Mouse (Mus musculus) megakaryocyte-erythroid progenitor cell, adult 5-6 weeks (primary cell): ENCODE data around the gene Nup188. TPM values are rescaled to one million over a fixed set of nuclear protein-coding genes. Genes with fewer than 3 reads are reported as not detected.

Experiments used
- ATAC-seq: replicated peaks from 2 replicates; pipeline ENCODE4 v1.8.0; 2016; ENCODE audit warnings: mild to moderate bottlenecking, inconsistent platforms; ENCODE audit not compliant: severe bottlenecking, poor library complexity, low FRiP score, low TSS enrichment
- total RNA-seq, 2 experiments: library from RNA; stranded (forward) in 1 of 2; stranded (reverse) in 1 of 2; fragments of 200-1000, 215-1000 nt in 1 of 2; fragments of >200 nt in 1 of 2; fragmentation: Nextera tagmentation in 1 of 2; gene quantifications; 2 replicates each; pipeline ENCODE4 v1.2.3; 2014 to 2017

Gene Nup188
- total RNA-seq, 2 experiments from 2014 or later: 25.8 to 59.3 TPM

DNA sequence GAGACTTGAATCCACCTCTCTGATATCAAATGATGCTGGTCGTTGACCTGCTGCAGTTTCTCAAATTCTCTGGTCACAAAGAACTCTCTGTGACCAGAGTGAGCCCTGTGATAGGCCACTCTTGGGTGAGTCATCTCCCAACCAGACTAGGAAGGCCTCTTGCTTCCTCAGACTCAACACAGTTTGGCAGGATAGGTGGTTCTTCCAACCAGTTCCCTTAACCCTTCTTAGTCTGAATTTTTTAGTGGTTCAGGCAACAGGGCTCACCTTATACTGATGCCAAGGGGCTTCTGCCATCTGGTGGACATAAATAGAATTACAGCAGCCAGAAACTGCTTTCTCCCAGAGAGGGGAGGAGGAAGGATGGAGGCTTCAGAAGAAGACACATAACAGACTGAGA, 16.1 kb upstream of the Nup188 start:
- peak; percentile 64 for ATAC-seq

DNA sequence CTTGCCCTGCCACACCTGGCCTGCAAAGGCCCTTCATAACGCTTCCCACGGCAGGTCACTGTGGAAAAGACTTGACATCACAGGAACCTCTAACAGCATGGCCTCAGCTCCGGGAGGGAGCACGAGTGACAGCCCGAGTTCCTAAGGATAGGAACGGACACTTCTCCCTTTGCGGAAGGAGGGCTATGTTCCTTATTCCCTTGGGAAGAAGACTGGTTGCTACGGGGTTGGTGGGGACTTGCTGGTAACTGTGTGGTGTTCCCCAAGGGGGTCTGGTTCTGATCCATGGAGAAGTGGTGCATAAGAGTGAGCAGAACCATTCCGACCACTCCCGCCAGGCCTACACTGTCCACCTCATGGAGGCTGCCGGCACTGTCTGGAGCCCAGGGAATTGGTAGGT, 5.5 kb upstream of the Nup188 start, which contains the start of gene Gm28038:
Gm28038 (plus strand) TSS at position 301 of the 400 bp plus-strand sequence.
- no peak for ATAC-seq

DNA sequence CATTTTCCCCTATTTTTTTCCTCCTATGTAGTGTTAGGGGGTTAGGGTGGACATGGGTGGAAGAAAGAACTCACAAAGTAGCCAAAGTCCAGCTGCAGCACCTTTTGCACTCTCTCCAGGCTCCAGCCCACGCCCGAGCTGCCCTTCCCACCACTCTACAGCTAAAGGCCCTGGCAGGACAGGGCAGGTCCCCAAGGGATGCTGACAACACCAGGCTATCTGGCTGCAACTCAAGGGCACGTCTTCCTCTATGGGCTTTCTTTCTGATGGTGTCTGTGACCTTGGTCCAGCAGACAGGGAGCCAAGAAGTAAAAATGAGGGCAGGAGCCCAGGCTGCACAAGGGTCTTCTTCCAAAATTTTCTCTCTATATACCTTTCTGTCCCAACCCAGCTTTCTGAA, 4.5 kb upstream of the Nup188 start:
- no peak for ATAC-seq

DNA sequence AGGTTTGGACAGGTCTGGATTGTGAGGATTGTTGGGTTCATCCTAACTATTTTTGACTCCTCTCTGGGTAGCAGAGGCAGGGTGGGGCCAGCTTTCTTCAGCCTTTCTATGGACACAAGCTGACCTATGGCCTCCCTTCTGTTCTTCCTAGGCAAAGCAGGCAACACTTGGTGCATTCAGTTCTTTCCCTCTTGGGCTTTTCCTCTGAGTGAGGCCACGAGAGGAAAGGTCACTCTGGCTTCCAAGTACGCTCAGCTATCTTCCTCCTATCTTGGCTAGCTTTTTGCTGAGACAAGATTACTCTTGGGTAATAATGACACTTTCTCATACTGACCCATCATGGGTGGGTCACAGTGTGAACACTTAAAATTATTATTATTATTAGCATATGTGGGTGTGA, 3.0 kb upstream of the Nup188 start:
- no peak for ATAC-seq

DNA sequence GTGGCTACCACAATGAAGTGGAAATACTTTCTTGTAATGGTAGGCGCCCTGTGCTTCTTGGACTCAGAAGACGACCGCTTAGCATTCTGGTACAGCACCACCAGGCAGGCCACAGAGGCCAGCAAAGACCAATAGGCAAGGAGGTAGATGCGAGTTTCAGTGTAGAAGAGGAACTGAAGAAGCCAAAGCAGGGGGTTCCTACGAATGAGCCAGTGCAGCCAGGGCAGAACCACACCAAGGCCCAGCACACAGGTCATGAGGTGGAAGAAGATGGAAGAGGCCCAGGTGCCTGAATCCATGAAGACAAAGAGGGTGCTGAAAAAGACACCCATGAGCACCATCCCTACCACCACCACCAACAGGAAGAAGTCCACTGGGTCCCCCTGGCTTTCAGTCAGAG, 1.2 kb upstream of the Nup188 start:
- ATAC-seq: no peak

DNA sequence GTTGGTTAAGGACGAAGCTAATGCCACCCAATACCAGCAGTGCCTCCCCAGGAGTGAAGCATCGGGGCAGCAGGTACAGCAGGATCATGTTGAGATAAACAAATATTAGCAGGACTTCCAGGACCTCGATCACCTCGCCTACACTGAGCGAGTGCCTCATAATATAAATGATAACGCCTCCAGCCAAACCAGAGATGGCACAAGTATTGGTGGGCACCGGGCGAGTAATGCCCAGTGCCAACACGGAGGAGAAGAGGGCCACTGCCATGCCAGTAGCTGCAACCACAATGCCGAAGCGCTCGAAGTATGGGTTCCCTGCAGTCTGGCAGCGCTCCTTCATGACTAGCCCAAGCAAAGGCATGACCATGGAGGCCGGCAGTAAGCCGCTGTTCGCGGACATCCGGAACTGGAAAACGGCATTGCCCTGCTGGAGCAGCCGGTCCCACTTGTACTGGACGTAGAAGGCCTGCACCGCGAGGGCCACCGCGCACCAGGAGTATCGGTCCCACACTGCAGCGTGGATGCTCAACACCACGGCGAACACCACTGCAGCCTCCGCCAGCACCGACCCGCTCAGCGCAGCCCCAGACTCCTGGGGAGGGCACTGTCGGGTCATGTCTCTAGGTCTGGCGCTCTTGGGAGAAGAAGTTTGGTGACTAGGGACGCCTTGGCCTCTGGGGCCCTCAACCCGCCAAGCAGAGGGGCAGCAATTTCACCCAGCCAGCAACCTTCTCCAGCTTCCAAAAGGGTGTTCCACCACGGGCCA, 598 bp upstream of the Nup188 start:
- peak; percentile 39; the same call in 1 of the 2 replicates for ATAC-seq

DNA sequence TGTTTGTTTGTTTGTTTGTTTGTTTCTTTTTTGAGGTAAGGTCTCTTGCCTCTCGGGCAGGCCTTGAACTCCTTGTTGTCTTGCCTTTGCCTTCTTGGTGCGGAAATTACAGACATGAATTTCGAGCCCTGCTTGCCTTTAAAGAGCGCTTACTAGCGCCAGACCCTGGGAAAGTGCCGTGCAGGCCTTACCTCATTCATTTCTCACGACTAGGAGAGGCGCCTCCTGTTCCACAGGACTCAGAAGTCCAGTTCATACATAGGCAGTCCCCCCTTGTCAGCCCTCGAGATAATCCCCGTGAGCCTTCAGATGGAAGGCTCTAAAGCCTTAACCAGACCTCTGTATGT, 803 bp downstream of the Nup188 start:
- 0 out of 2 replicates have a peak, but pooled peaks have one; percentile 16 for ATAC-seq

DNA sequence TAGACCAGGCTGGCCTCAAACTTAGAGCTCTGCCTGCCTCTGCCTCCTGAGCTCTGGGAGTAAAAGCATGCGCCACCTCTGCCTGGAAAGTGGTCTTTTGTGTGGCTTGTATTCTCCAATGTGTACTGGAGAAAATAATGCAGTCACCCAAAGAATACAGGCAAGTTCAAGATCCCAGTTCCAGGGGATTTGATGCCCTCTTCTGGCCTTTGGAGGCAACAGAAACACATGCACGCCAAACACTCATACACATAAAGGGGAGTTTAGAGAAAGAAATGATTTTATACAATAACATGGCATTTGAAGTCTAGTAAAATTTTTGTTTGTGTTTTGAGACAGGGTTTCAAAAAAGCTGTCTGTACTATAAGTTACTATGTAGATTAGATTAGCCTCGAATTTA, 13.3 kb downstream of the Nup188 start:
- no peak for ATAC-seq

DNA sequence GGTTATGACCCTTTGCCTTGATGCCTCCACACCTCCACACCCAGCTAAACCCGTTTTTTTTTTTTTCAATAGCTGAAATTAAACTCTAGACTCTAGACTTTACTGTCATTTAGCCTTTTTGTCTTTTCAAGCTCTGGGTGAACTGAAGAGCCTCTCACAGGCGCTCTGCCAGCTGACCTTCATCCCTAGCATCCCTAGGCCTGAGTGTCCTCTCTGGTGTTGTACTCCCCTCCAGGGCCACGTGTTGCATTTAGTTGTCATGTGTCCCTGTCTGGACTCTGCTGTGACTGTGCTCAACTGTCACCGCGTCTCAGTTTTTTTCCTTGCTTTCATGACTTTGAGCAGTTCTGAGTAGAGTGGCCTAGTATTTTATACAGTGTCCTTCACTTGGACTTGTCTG, 13.8 kb downstream of the Nup188 start:
- no peak for ATAC-seq

DNA sequence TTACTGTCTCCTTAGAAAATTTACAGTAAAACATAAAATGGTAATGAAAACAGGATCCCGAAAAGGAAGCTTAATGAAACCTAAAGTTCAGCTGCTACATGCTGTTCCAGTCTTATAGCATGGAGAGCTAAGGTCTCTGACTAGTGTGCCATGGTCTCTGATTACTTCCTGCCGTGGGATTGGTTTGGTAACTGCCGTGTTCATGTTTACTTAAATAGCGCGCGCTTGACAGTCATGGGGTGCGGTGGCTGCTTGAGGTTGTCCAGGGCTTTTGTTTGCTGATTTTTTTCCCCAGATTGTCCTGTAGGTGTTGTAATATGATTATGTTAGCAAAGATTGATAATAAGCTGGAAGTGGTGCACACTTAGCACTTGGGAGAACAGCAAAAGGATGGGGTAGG, 19.9 kb downstream of the Nup188 start:
- ATAC-seq: no peak

DNA sequence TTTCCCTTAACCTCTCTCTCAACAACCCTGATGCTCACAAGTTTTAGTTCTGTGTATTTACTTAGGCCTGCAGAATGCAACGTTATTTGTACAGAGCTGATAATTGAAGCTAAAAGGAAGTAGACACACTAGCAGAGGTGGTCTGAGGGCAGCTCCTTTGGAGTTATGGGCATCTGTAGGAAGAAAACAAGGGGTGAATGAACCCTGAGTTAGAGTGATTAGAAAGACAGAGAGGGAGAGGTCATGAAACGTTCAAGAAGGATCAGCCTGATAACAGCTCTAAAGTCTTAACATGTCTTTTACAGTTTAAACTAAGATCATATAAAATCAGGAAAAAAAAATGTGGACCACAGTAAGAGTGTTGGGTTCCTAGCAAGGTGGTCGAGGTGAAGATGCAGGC, 23.2 kb downstream of the Nup188 start:
- ATAC-seq: peak; percentile 94

DNA sequence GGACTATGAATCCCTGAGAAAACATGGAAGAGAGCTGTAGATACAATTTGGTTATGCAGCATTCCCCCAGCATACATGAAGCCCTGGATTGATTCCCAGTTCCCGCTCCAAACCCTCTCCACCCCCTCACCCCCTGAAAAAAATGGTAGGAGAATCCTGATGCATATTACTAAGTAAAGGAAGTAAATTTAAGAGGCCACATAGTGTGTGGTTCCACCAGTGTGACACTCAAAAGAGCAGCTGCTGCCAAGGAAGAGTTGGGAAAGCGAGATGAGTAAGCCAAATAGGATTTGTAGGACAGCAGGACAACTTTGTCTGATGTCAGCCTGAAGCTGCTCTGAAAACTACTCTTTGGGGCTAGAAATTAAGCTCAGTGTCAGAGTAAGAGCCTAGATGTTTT, 25.3 kb downstream of the Nup188 start:
- ATAC-seq: no peak

DNA sequence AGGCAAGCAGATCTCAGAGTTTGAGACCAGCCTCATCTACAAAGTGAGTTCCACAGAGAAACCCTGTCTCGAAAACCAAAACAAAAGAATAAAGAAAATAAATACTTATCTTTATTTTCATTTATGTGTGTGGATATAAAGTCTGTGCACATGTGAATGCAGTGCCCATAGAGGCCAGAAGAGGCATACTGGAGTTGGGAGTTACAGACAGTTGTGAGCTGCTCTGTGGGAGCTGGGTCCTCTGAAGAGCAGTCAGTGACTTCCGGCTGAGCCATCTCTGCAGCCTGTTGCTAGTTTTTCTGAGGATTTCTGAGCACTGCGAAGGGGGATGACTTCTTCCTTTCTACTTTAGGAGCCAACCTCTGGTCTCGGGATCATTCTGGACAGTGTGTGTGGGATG, 29.9 kb downstream of the Nup188 start:
- ATAC-seq: peak; percentile 78

DNA sequence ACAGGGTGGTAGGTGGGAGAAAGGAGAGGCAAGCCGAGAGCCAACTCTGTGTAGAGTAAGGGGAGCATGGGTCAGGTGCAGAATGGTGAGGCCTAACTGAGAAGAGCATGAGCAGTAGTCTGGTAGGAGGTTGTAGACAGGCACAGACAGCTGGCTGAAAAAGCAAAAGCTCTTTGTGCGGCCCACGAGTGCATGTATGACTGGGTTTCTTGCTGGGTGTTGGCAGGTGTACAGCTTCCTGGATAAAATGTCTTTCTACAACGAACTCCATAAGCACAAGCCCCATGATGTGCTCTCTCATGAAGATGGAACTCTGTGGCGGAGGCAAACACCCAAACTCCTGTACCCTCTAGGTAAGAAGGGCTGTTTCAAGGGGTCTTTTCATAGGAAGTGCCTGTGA, 30.8 kb downstream of the Nup188 start:
- no peak for ATAC-seq

DNA sequence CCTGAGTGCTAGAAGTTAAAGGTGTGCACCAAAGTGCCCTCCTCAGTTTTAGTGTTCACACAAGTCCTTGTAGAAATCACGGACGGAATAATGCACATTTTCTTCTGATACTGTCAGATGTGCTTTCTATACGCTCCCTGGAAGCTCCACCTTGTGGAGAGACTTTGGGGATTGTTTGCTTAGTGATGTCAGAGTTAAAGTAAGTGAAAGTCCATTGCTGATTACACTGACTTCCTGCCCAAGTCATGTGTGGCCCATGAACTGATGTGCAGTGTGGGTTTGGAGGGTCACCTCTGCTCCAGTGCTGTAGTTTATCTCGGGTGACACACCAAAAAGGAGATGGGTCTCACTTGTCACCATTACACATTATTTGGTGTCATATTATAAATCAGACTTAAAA, 33.1 kb downstream of the Nup188 start:
- ATAC-seq: no peak

DNA sequence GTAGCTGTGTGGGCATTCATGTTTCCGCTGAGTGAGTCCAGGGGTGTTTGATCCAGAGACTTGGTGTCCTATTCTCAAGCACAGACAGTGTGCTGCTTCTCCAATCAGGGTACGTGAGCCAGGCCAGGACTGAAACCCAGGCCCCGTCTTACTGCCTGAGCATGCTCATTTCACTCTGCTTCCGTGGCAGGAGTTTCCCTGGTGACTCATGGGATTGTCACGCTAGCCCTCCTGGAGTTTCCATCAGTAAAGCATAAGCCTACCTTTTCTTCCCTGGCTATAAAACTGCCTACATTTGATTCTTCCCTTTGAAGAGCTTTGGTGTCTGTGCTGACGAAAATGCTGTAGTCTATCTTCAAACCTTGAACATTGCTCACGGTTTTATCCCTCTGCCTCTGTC, 36.9 kb downstream of the Nup188 start:
- ATAC-seq: no peak

DNA sequence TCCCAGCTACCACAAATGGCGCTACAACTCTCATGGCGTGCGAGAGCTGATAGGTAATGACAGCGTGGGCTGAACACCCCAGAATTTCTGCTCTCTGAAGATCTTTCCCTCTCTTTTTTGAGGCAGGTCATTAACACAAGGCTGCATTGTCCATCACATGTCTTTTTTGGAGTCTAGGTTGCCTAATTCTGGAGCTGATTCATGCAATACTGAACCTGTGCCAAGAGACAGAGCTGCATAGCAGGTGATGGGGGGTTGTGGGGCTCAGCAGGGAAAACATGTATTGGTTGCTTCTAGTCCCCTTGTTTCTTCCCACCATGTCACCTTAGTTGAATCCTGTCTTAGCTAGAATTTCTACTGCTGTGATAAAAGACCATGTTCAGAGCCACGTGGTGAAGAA, 39.1 kb downstream of the Nup188 start:
- no peak for ATAC-seq

DNA sequence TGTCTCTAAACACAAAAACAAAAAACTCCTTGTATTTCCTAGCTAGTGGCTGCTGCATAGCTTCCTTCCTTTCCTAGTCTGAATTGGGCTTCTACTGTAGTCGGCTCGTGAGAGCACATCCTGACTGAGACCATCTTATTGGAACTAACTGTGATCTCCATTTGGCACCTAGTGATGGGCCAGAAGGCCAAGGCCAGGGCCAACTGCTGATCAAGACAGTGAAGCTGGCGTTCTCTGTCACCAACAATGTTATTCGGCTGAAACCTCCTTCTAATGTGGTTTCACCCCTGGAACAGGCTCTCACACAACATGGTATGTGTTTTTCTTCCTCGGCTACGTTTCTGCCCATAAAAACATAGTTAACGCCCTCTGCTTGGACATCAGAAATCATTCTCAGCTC, 41.1 kb downstream of the Nup188 start:
- ATAC-seq: no peak

DNA sequence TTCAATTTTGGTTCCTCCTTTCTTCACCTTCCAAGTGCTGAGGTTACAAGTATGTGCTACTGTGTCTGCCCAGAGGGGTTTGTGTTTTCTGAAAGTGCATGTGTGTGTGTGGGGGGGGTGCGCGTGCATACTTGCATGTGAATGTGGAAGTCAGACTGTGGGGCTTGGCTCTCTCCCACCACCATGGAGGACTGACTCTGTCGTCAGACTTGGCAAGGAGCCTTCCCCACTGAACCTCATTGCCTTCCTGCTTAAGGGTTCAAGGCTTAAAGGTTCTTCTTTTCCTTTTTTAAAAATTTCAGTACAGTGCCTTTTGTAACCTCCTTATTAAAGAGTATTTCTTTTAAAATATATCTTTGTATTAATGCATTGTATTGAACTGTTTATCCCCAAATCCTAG, 42.6 kb downstream of the Nup188 start:
- ATAC-seq: no peak

DNA sequence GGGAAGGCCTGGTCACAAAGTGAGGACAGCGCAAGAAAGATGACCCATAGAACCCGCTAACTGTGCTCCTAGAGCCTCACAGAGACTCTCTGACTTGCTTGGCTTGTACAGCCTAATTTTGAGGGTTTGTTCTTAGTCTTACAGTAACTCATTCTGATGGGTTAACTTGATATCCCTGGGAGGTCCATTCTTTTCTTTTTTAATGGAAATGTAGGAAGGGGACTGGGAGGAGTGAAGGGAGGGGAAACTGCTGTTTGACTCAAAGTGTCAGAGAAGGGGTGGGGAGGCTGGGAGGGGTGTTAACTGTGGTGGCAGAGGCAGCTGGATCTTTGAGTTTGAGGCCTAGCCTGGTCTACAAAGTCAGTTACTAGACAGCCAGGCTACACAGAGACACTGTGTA, 49.1 kb downstream of the Nup188 start:
- ATAC-seq: no peak

DNA sequence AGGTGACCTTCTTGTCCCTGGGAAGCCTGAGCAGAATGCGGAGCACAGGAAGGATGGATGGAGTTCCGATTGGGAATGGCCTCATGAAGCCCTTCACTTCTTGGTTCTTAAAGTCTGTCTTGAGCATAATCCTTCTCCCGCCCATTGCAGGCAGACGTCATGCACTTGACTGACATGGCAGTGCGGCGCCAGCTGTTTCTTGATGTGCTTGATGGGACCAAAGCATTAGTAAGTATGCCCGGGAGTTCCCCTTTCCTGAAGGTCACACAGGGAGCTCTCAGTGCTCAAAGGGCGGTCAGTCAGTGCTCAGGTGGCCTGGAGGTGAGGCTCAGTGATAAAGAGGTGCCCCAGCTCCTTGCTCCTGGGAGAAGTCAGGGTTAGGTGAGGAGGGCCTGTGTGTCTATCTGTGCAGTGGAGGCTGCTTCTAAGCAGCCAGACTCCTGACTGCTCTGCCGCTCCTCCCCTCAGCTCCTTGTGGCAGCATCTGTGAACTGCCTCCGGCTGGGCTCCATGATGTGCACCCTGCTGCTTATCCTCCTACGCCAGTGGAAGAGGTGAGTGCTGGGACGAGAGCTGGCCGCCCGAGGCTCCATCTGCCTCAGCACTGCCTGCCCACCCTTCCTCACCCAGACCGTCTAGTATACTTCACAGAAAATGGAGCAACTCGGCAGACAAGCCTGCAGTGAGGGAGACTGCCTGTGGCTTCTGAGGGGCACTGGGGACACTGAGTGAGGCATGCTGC, 50.1 kb downstream of the Nup188 start:
- ATAC-seq: no peak
